Mouse (Mus musculus): ENCODE measurements around the gene Trim17.
A peak's percentile ranks its signal among the peaks of the same experiment; 100 is the strongest.

GRCm38 (mm10) chr11:58916879-58917744 is 37.4 kb upstream of the Trim17 start:
- peak; percentile 30; the same call in 1 of the 2 replicates for TF ChIP-seq CTCF (IDR thresholded peaks at IDR 0.05; ENCODE audit: extremely low read depth, insufficient read depth, insufficient read length, insufficient replicate concordance)
- TF ChIP-seq POLR2A (IDR thresholded peaks at IDR 0.05; ENCODE audit: low read depth, low read length), result no peak

Measured in spleen, adult 2 months (tissue).